Mouse (Mus musculus) intestine, embryonic 16.5 days (tissue): Measurements from ENCODE around the gene Kcnk7. TPM values are rescaled to one million over a fixed set of nuclear protein-coding genes. Genes with fewer than 3 reads are reported as not detected.

Source experiments
- ATAC-seq: fragments of 200-750 bp; cut with Nextera tagmentation; 2 replicates; pipeline ENCODE4 v1.8.0; 2017; ENCODE audit warnings: moderate TSS enrichment, moderate library complexity
- H3K27ac ChIP-seq: fragments of 300-500 bp; sonication (generic); 2 replicates; pipeline ENCODE4 v1.5.1; 2014; ENCODE audit warnings: mild to moderate bottlenecking, low read length
- H3K27me3 ChIP-seq: fragments of 300-500 bp; sonication (generic); replicated peaks from 2 replicates; pipeline ENCODE4 v1.6.1; 2014; ENCODE audit warnings: low read length, control low read depth, mixed read lengths; ENCODE audit not compliant: control insufficient read depth, insufficient read depth
- H3K36me3 ChIP-seq: fragments of 300-500 bp; sonication (generic); 2 replicates; pipeline ENCODE4 v1.6.1; 2014; ENCODE audit warnings: low read length, control low read depth; ENCODE audit not compliant: control insufficient read depth, insufficient read depth
- H3K4me1 ChIP-seq: fragments of 300-500 bp; sonication (generic); 2 replicates; pipeline ENCODE4 v1.6.1; 2014; ENCODE audit warnings: low read length, control low read depth, mixed read lengths; ENCODE audit not compliant: control insufficient read depth, insufficient read depth
- H3K4me2 ChIP-seq: fragments of 300-500 bp; sonication (generic); 2 replicates; pipeline ENCODE4 v1.6.1; 2014; ENCODE audit warnings: low read depth, low read length, control low read depth
- H3K4me3 ChIP-seq: fragments of 300-500 bp; sonication (generic); 2 replicates; pipeline ENCODE4 v1.5.1; 2014; ENCODE audit warnings: mild to moderate bottlenecking, low read length
- H3K9ac ChIP-seq: fragments of 300-500 bp; sonication (generic); 2 replicates; pipeline ENCODE4 v1.6.1; 2014; ENCODE audit warnings: low read depth, low read length
- H3K9me3 ChIP-seq: fragments of 300-500 bp; sonication (generic); 2 replicates; pipeline ENCODE4 v1.6.1; 2016; ENCODE audit warnings: low read length, control low read depth; ENCODE audit not compliant: control insufficient read depth
- WGBS: fragments of 180-500 bp; shearing (Covaris S2); extraction: QIAGEN DNeasy Blood & Tissue Kit; methylation state at CpG from one replicate; pipeline ENCODE4 v1.1.7; 2014; 5-methylcytosine and 5-hydroxymethylcytosine counted together
- polyA plus RNA-seq: library from polyadenylated mRNA; unstranded; fragments of >200 nt; fragmentation: Nextera tagmentation; extraction: Ambion mirVana; gene quantifications from 2 replicates; pipeline ENCODE4 v1.2.1, GENCODE M21; 2015

Kcnk7 gene
- polyA plus RNA-seq, 1 experiment from 2014 or later = 0.34 TPM

DNA sequence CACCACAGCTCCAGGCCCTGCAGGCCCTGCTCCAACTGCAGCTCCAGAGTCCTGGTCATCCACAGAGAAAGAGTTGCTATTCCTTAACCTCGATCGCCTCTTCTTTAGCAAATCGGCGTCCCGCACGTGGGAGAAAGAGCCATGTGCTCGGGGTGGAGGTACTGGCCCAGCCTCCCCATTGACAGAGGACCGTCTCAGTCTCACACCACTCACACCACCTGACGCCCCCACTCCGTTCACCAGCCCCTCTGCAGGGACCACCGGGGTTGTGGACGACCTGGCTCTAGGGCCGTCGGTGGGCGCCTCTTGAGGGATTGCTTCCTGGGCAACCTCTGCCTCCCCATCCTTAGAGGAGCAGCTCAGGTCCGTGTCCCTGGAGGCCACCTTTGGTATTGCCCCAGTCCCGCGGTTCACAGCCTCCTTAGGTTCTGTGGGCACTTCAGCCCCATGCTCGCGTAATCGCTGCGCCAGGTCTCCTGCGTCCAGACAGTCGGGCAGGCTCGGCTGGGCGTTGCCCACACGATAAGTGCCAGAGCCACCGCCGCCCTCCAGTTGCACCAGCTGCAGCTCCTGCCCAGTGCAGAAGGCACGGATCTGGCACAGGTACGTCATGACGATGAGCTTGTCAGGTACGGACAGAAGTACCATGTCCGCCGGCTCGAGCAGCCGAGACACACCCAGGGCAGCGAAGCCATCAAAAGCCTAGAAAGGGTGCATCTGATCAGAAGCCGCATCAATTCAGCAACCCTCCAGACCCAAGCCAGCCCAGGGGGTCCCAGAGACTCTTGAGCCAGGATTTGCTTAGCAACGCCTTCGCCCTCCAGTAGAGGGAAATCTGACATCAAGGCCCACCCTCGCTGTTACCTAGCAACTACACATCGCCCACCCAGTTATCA is 11.9 kb downstream of the Kcnk7 start:
- H3K27me3 ChIP-seq = no peaks in the 10 kb centered on the region
- H3K27ac ChIP-seq = no peak overlapping the region; the same call in 1 of the 2 replicates
- H3K36me3 ChIP-seq = peaks cover 20% of the 10 kb centered on the region
- 32% methylated on average over 43 of the region's 43 CpGs for WGBS
- H3K4me3 ChIP-seq = no peak overlapping the region
- H3K9me3 ChIP-seq = no peaks in the 10 kb centered on the region
- peaks cover 14% of the 10 kb centered on the region for H3K4me1 ChIP-seq
- peak overlapping the region; percentile 22; the same call in 1 of the 2 replicates for H3K4me2 ChIP-seq
- ATAC-seq = peak; percentile 42; the same call in 1 of the 2 replicates
- no peak overlapping the region for H3K9ac ChIP-seq

DNA sequence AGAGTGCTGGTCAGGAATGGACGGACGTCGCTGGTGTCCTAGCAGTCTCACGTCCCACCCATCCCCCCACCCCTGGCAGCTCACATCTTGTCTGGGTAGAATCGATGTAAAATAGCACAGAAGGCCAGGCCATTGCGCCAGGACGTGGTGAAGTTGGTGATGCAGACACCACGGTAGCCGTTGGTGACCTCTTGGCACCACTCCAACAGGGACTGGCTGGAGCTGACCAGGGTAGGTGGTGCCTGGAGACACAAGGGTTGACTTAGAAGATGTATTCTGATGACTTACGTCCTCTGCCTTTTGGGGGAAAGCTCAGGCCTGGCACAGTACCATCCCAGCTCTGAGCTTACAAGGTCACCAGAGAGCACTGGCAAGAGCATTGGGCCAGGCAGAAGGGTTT is 12.8 kb downstream of the Kcnk7 start:
- no peak overlapping the region for H3K4me2 ChIP-seq
- H3K9ac ChIP-seq = no peak overlapping the region
- no peak overlapping the region for H3K27ac ChIP-seq
- no peaks in the 10 kb centered on the region for H3K9me3 ChIP-seq
- ATAC-seq = no peak
- peaks cover 23% of the 10 kb centered on the region for H3K36me3 ChIP-seq
- 58% methylated on average over 10 of the region's 10 CpGs for WGBS
- H3K4me3 ChIP-seq = no peak overlapping the region
- H3K4me1 ChIP-seq = peaks cover 14% of the 10 kb centered on the region
- H3K27me3 ChIP-seq = no peaks in the 10 kb centered on the region

DNA sequence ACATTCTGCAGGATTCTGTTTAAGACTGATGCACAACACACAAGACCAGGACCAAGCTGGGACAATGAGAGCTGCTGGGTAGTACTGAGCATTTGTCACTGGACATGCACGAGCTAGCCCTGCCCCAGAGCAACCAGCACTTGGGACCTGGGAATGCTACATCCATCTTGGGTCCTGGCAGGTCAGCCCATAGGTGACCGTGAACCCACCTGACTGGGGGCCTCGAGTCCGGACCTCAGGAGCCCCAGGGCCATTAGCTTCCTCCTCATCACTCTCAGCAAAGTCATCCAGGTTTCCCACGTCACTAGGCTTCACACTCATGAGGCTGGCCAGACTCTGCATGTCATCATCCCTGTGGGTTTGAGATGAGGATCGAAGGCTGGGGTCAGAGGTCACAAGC is 17.1 kb downstream of the Kcnk7 start:
- H3K9ac ChIP-seq = no peak overlapping the region
- H3K27me3 ChIP-seq = no peaks in the 10 kb centered on the region
- WGBS = 90% methylated on average over 6 of the region's 6 CpGs
- no peak overlapping the region for H3K27ac ChIP-seq
- no peak overlapping the region for H3K4me3 ChIP-seq
- peaks cover 27% of the 10 kb centered on the region for H3K36me3 ChIP-seq
- H3K9me3 ChIP-seq = no peaks in the 10 kb centered on the region
- ATAC-seq = no peak
- no peak overlapping the region for H3K4me2 ChIP-seq
- H3K4me1 ChIP-seq = peaks cover 30% of the 10 kb centered on the region

DNA sequence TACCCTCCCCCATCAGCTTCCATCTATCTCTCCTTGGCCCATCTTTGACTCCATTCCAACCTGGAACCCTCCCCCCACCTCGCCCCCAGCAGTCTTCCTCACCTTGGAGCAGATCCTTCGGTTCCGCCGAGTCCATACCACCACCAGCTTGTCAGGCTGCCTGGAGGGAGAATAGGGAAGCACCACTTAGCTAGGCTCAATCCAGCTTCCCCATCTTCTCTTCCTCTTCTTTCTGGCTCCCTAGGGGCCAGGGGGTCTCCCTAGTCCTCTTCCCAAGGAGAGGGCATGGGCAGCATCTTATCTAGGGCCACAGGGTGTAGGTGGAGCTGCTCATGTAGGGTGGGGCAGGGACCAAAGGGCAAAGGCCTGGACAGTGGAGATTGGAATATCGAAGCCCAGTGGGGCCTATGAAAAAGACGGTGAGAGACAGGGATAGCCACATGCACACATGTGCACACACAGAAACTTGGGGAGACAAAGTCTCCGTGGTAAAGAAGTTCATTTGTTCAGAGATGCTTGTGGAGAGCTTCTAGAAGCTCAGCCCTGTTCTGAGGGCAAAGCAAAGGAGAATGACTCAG is 18.8 kb downstream of the Kcnk7 start:
- ATAC-seq = peak; percentile 22; the same call in 1 of the 2 replicates
- Histone ChIP-seq H3K27ac (peak overlapping the region; percentile 28; the same call in 1 of the 2 replicates), H3K4me1 (peaks cover 39% of the 10 kb centered on the region), H3K27me3 (no peaks in the 10 kb centered on the region), H3K4me2 (peak overlapping the region; percentile 4), H3K9ac (no peak overlapping the region), H3K9me3 (no peaks in the 10 kb centered on the region), H3K4me3 (no peak overlapping the region), H3K36me3 (peaks cover 25% of the 10 kb centered on the region)
- 78% methylated on average over 7 of the region's 7 CpGs for WGBS

DNA sequence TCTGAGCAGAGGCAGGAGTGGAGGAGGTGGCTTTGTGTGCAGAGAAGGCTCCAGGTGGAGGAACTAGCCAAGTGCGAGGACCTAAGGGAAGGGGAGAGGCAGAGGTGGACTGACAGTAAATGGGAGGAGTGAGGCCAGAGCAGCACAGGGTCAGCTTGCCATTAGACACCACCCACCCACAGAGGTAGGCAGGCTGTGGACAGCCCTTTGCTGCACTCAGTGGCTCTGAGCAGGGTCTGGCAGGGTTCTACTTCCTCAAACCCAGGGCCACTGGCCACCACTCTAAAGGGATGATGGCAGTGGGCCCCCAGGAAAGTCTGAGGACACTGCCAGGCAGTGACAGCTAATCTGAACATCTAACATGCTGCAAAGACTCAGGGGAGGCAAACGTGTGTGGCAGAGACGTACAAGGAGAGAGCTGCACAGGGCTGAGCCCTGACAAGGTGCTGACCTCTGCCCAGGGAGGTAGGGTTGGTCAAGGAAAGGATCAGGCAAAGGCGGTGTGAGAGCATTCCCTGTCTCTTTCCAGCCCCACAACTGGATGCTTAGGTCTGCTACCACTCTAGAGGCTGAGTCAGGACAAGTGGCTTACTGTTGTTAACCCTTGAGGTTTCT is 19.9 kb downstream of the Kcnk7 start:
- peak overlapping the region; percentile 70 for H3K4me3 ChIP-seq
- H3K27me3 ChIP-seq = no peaks in the 10 kb centered on the region
- peaks cover 48% of the 10 kb centered on the region for H3K4me1 ChIP-seq
- H3K9me3 ChIP-seq = no peaks in the 10 kb centered on the region
- 58% methylated on average over 4 of the region's 4 CpGs for WGBS
- peak overlapping the region; percentile 92 for H3K27ac ChIP-seq
- peaks cover 25% of the 10 kb centered on the region for H3K36me3 ChIP-seq
- H3K4me2 ChIP-seq = peak overlapping the region; percentile 93
- peak overlapping the region; percentile 88 for H3K9ac ChIP-seq
- no peak for ATAC-seq

DNA sequence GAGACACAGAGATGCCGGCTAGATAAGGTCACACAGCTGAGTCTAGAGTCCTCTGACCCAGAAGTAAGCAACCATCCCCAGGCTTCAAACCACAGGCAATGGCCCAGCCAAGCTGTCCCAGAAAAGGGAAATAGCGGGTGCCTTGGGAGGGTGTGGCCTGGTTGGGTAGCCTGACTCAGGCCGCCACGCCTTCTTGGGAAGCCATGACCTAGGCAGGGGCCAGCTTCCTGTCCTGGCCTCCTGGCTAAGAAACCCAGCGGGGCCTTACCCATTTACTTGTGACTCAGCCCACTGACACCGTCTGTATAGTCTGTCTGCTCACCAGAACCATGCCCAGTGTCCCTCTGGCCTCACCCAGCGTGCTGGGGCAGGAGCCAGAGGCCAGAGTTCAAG is 20.4 kb downstream of the Kcnk7 start:
- peak; percentile 41 for ATAC-seq
- peak overlapping the region; percentile 70 for H3K4me3 ChIP-seq
- WGBS = 49% methylated on average over 7 of the region's 7 CpGs

DNA sequence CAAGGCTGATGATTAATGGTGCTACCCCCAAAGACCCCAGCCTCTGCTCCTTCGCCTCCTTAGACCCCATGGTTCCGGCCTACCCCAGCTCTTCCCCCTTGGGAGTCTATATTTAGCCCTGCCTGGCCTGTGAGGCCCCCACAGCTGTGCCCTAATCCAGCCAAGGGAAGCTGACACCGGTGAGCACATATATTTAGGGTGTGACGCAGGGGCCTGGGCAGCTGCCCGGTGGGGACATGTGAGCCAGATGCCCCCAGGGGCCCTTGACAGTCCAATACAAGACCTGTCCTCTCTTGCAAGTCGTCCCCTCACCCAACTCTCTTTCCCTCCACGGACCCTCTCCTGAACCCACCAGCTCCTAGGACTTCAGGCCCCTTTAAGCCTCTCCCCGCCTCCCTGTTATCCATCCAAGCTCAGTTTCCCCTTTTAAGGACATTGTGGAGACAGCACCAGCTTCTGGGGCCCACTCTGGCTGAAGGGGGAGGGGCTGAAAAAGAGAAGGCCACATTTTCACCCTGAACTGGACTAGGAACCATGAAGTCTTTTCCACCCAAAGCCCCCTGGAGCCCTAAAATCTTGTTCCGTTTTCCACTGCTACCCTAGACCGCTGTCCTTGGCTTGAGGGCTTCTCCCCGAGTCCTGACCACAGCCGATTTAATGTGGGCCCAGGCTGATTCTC is 21.0 kb downstream of the Kcnk7 start:
- peak overlapping the region; percentile 92 for H3K27ac ChIP-seq
- peak overlapping the region; percentile 88 for H3K9ac ChIP-seq
- H3K9me3 ChIP-seq = no peaks in the 10 kb centered on the region
- H3K4me3 ChIP-seq = peak overlapping the region; percentile 70
- H3K4me2 ChIP-seq = peak overlapping the region; percentile 93
- H3K36me3 ChIP-seq = peaks cover 15% of the 10 kb centered on the region; the same call in 1 of the 2 replicates
- WGBS = 61% methylated on average over 12 of the region's 12 CpGs
- peaks cover 48% of the 10 kb centered on the region for H3K4me1 ChIP-seq
- ATAC-seq = peak; percentile 14; the same call in 1 of the 2 replicates
- no peaks in the 10 kb centered on the region for H3K27me3 ChIP-seq

More for the DNA sequence above, 20.4 kb downstream of the Kcnk7 start:
- Histone ChIP-seq H3K9ac (peak overlapping the region; percentile 88), H3K4me2 (peak overlapping the region; percentile 93), H3K9me3 (no peaks in the 10 kb centered on the region), H3K27ac (peak overlapping the region; percentile 92), H3K4me1 (peaks cover 48% of the 10 kb centered on the region), H3K27me3 (no peaks in the 10 kb centered on the region), H3K36me3 (peaks cover 21% of the 10 kb centered on the region)

DNA sequence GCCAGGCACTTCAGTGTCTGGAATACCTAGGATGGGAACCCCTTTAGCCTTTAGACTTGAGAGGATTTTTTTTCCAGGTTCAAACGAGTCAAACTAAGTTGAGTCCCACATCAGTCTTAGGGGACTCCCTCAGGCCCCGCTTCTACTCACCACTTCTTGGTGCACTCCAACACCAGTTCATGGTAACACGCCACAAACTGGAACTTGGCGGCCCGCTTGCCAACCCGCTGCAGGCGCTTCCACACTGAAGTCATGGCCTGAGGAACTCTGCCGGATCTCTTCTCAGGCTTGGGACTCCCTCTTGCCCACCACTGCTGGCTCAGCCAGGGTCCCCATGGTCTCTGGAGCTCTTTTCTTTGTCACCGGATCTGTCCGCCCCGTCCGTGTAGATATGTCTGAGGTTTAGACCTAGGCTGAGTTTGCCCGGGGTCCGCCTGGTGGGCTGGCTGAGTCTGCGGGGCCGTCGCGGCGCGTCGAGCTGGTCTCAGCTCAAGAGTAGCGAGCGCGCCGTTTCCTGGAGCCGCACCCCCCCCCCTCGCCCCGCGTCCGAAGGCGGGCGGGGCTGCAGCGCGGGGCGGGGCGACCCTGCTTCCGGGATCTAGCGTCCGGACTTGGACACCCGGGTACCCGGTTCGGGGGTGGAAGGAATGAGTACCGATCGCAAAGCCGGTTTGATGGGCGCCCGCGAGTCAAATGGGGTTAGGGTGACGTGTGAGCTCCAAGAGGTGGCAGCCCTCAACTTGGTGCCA is 21.8 kb downstream of the Kcnk7 start, which contains the start of gene Ehbp1l1:
Ehbp1l1 (minus strand) TSS at position 551 of the 749 bp plus-strand sequence.
- 7% methylated on average over 49 of the region's 49 CpGs for WGBS

More for the DNA sequence above, 21.8 kb downstream of the Kcnk7 start, which contains the start of gene Ehbp1l1:
- H3K4me3 ChIP-seq = peak within 1 kb of the TSS; percentile 91
- peaks cover 55% of the 10 kb centered on the region for H3K4me1 ChIP-seq
- H3K27me3 ChIP-seq = no peaks in the 10 kb centered on the region
- peak within 1 kb of the TSS; percentile 88 for H3K9ac ChIP-seq
- H3K36me3 ChIP-seq = peaks cover 8% of the 10 kb centered on the region
- H3K4me2 ChIP-seq = peak within 1 kb of the TSS; percentile 93
- H3K9me3 ChIP-seq = no peaks in the 10 kb centered on the region
- peak within 1 kb of the TSS; percentile 92 for H3K27ac ChIP-seq
- ATAC-seq = peak; percentile 47
